Mouse (Mus musculus): Measurements from ENCODE around the gene Nelfcd. TPM values are rescaled to one million over a fixed set of nuclear protein-coding genes. Genes with fewer than 3 reads are reported as not detected.

Nelfcd gene
- polyA plus RNA-seq (2017; shearing (Covaris generic)), result 100 to 1,000 TPM in 1 of 2 experiments, 10 to 100 TPM in 1; 53.4 to 105 TPM

DNA sequence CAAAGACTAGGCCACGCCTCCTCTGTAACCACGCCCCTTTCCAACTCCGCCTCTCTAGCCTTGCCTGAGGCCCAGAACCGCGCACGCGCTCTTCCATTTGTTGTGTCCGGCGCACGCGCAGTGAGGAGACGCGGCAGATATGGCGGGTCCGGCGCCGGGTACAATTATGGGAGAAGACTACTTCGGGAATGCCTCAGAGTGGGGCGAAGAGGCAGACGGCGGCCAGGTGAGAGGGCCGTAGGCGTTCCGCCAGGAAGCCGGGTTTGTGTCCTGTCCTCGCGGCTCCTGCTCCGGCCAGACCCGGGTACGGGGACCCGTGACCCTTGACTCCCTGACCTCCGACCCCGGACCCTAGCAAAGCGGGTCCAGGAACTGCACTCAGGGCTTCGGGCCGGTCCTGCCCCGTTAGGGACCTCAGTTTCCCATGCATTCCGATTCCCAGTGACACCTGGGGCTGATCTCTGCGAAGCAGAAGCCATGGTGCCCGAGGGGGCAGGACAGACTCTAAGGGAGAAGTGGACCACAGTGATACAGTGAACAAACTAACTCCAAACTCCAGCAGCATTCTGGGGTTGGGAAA lies at the start of gene Nelfcd:
TSS of gene Nelfcd (plus strand) at position 74 of the 580 bp plus-strand sequence.
- peak; percentile 100 for ATAC-seq

DNA sequence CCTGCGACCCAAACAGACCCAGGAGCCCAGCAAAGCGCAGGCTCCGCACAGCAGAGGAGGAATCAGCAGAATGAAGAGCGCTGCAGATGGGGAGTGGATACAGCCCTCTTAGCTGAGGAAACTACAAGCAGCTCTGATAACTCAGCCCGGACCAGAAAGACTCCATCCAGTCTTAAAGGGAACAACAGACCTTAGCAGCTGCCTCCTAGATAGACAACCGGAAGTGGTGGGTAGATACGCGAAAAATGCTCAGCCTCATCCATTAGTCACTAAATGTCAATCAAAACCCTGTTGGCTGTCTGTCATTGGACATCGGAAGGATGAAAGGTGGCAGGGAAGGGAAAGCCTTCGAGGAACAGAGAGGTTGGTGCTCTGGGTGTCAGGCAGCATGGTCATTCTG lies 49.0 kb upstream of the Nelfcd start:
- no peak for ATAC-seq

DNA sequence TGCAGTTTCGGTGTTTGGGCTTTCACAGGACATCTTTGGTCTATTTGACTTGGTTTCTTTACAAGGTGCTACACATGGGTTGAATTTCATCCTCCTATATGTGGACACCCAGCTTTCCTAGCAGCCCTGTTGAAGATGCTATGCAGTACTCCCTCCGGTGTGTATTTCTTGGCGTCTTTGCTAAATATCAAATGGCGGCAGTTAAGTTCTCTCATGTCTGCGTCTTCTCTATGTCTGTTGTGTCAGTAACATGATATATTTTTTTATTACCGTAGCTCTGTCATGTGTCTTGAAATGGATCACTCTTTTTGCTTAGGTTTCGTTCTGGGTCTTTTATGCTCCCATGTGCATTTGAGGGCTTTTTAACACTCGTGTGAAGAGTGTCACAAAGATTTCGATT lies 34.6 kb upstream of the Nelfcd start:
- no peak for ATAC-seq

DNA sequence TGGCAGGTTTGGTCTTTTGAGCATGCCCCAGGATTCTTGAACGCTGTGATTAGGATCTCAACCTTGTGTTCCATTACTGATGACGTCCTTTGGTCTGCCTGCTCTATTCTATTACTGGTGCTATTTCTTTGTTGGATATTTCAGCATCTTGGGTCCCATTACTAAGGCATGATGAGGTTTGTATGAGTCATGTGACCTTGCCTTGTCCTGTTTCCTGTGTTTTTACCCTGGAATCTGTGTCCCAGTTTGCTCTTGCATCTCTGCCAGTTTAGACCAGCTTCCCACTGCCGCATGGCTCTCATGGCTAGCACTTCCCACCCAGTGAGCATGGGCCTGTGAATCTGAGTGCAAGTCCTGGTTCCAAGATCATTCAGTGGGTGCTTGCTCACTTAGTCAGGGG lies 23.7 kb upstream of the Nelfcd start:
- ATAC-seq, result no peak

DNA sequence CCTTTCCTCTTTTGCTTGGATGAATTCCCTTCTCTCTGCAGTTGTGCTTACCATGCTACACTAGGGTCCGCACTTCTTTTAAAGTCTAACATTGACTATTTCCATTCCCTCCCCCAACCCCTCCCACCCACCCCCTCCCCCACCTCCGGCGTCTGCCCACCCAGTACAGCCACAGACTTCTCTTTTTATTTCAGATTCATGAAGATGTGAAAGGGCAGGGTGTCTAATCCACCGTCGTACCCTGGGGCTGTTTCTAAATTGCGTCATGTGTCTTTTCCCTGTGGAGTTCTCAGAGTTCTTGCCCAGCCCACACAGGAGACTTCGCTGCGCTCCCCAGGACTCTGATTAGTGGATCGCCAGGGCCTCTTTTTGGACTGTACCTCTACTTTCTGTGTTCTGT lies 23.1 kb upstream of the Nelfcd start:
- no peak for ATAC-seq

DNA sequence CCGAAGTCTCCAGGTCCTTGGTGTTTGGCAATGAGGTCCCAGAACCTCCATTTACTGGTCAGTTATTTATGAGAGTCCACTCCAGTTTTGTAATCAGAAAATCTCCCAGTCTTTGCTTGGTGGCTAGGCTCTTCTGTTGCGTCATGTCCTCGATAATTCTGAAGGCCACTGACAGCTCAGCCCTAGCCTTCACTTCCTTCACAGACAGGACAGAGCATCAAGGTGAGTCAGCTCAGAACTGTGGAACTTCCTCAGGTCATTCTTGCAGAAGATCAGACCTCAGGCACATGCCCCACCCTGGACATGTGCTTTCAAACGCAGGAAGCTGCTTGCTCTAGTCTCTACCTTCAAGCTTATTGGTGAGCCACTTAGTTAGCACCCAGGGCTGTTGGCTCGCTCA lies 22.2 kb upstream of the Nelfcd start:
- ATAC-seq, result no peak

DNA sequence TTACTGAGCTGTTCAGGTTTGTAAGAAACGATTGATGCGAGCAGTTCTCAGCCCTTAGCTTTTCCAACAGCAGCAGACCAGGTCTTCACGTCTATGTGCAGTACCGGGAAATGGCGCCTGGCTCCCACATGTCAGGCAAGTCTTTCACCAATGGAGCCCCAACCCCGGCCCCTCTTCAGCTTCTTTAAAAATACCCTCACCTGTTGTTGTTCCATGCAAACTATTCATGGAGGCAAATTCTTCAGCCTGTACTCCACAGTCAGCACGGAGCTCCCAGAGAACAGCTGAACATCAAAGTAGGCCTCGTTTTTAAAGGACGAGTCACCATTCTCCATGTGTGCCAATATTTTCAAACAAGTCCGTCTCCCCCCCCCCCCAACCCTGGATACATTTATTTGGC lies 19.0 kb upstream of the Nelfcd start:
- no peak for ATAC-seq

DNA sequence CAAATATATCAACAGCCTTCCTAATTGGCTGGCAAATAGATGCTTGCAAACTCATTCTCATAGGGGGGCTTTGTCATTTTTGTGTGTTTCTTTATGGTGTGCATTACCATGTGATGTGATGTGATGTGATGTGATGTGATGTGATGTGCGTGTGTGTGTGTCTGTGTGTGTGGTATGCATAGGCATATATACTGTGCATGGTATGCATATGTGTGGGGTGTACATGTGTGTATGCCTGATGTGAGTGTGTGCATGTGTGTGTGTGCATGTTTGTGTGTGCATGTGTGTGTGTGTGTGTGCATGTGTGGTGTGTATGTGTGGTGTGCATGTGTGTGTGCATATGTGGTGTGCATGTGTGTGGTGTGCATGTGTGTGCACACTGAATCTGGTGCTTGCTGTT lies 18.5 kb upstream of the Nelfcd start:
- no peak for ATAC-seq

DNA sequence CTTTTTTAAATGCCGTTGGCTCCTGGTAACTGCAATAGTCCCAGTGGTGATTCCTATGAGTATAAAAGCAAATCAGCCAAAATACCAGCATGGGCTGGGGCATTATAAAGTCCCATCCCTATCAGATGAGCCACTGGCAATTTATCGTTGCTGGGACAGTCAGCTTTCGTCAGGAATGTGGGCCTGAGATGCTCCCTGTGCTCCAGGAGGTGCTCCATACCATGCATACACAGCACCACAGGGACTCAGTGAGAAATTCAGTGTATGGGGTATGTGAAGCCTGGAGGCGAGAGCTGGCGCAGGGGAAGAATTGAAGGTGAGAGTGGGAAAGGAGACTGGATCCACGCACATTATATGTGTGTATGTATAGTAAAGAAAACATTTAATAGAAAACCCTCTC lies 17.7 kb upstream of the Nelfcd start:
- no peak for ATAC-seq

DNA sequence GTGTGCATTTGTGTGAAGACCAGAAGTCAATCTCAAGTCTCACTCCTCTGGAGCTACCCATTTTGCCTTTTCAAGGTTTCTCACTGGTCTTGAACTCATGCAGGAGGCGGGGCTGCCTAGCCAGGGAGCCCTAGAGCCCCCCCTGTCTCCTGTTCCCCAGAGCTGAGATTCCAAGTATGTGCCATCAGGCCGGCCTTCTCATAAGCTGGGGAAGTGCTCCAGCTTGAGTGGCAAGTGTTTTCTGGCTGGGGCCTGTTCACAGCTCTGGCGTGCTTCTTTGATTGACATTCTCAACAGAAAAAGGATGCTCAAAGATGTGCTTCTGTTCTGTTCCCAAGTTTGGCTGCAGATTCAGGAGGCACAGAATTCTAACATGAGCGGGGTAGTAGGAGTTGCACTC lies 15.2 kb upstream of the Nelfcd start:
- no peak for ATAC-seq

DNA sequence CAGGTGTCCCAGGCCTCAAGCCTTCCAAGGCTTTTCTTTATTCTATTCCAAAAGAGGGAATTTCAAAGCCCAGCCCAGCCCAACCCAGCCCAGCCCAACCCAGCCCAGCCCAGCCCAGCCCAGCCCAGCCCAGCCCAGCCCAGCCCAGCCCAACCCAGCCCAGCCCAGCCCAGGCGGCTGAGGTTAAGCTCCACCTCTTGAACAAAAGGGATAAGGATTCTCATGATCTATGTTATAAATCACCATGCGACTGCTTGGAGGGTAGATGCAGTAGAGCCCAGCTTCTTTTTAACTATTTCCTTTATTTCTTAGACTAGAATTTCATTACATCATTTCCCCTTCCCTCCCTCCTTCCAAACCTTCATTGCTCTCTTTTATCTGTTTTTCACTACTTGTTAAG lies 5.4 kb upstream of the Nelfcd start:
- ATAC-seq, result no peak

DNA sequence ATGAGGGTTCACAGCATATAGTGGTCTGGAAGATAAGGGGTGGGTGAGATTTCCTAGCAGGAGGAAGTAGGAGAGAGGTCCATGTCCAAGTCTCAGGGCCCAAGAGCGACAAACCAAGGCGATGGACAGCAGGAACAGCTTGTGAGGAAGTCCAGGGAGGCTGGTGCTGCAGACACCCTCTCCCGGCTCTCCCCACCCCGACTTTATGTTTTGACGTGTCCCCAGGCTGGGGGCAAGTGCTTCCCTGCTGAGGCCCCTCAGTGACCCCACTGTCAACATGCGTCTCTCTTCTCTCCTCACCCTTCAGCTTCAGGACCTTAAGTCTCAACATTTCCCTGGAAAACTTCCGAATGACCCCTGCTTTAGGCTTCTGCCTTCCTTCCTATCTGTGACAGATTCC lies 2.5 kb upstream of the Nelfcd start:
- ATAC-seq, result no peak

DNA sequence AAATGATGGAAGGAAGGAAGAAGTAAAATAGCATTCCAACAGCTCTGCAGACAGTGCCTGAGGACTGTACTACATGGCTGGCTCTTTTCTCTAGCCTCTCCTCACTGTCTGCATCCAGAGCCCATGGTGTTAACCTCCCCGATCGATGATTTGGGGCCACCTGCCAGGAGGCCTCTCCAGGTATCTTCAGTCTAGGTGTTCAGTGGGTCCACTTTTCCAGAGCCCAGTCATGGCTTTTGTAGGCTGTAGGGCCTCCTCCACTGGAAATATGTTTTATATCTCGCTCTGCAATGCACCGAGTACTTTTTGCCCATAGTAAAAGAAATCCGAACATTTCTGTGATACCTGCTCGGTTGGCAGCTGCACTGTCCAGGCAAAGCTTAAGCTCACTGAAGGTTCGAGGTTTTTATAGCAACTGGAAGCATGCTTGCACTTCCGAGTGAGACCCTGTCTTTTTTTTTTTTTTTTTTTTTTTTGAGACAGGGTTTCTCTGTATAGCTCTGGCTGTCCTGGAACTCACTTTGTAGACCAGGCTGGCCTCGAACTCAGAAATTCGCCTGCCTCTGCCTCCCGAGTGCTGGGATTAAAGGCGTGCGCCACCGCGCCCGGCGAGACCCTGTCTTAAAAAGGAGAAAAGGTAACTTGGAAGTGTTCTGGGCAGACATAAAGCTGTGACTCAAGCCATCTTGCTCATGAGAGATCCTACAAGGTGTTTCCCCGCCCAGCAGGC lies 438 bp upstream of the Nelfcd start:
- no peak for ATAC-seq

DNA sequence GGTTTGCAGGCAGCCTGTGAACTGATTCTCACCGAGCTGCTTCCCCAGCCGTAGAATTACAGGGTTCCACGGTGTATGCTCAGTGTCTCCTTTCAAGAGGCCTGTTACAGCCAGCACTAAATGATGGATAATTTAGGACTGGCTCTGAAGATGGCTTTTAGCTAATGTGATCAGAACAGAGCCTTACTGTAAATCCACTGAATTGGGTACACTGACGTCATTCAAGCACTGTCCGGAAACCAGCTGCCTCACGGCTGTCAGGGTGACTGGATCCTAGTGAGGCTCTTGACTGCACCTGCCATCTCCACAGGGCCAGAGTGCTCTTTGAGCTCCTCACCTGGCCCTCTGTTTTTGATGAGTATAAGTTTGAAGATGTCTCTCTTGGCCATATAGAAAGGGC lies 5.5 kb downstream of the Nelfcd start:
- ATAC-seq, result no peak

DNA sequence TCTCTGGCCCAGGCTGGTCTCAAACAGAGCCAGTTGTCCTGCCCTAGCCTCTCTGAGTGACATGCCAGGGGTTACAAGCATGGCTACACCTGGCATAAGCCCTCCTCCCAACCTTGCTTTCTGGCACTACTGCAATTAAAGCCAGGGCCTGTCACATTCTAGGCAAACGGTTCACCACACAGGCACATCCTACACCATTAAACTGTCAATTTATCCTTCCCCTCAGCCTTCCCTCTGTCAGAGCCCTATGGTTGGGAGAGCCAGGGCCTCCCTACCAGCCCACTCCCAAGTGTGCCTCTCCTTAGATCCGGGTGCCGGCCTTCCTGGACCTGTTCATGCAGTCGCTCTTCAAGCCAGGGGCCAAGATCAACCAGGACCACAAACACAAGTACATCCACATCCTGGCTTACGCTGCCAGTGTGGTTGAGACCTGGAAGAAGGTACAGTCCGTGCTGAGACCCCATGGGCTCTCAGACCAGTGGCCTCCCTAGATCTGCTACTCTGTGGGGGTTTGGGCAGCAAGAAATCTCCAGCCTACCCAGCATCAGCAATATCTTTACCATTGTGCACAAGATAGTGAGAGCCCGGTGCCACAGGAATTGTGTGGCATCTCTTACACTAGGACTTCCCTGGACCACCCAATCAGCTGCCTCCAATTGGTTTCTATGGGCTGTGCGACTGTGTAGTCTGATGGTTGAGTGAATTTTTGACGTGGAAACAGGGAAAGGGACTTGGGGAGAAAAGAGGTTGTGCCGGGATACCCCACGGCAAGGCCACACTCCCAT lies 8.9 kb downstream of the Nelfcd start:
- no peak for ATAC-seq

DNA sequence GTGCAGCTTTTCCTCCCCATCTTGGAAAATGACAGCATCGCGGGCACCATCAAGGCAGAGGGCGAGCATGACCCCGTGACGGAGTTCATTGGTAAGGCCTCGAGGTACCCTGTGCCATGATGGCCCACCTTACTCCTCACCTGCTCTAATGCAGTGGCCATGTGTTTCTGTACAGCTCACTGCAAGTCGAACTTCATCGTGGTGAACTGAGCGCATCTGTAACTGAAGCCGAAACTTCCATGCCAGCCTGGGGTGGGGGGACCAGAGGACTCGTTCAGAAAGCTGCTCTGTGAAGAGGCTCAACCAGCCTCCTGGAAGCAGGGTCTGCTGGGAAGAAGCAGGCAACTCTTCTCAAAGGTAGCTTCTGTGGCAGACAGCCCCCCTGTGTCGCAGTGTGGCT lies 11.3 kb downstream of the Nelfcd start:
- no peak for ATAC-seq

DNA sequence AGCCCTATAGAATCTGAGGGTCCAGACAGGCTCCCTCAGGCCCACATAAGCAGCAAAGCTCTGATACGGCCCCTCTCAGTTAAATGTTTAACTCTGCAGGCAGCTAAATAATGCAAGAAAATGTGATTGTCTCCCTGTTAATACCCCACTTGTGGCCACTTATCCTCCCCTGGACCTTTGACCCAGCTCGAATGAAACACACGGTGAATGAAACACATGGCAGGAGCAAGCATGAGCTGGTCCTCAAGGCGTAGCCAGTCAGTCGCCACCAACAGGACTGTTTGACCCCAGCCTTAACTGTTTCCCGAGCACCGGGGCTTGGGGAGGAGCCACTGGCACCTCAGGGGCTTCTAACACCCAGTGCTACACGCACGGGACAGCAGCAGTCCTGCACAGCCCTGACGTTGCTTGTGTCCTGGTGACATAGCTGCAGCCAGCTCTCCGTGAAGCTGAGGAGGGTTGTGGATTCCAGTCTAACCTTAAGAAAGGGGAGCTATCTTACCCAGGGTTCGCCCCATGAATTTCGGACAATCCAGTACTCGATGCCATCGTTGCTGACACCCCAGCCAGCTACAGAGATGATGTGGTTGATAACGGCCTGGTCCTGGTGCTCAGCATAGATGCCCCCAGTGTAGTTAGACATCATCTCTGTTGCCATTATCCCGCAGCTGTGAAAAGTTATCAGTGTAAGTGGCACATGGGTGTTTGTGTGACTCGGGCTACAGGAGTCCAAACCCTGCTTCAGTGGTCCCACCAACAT lies 12.7 kb downstream of the Nelfcd start:
- ATAC-seq, result no peak

DNA sequence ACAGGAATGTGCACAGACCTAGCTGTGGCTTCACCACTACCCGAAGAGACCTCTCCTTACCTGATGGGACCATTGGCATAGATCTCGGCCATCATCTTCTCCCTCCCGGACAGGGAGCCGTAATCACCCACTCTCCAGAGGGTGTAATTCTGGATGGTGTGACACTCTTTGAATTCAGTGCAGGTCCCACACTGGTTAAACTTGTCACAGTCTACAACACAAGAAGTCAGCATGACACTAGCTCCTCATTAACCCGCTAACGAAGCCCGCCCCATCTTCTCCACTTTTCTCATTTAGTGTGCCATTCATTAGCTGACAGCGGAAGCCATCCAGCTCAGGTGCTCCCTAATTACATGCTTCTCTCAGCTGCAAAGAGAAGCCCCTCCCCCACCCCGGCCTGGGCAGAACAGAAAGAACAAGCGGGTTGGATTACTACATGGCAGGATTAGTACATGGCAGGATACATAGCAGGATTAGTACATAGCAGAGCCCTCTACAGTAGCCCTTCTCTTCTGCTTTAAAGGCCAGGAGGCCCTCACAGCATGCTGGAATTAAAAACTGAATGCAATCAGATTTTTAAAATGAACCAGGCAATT lies 13.5 kb downstream of the Nelfcd start:
- no peak for ATAC-seq

DNA sequence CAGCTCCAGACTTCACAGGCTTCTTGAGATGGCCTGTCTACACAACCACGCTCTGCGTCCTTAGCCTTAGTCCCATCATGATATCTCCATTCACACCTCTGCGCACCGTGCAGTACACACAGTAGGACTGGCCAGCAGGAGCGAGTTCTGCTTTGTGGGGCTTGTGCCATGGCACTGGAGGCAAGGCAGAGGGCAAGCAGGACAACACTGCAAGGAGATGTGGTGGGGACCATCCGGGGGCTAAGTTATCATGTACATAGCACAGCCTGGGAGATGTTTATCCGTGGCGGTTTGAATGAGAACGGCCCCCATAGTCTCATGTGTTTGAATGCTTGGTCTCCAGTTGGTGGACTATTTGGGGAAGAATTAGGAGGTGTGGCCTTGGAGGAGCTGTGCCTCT lies 19.3 kb downstream of the Nelfcd start:
- ATAC-seq, result no peak

DNA sequence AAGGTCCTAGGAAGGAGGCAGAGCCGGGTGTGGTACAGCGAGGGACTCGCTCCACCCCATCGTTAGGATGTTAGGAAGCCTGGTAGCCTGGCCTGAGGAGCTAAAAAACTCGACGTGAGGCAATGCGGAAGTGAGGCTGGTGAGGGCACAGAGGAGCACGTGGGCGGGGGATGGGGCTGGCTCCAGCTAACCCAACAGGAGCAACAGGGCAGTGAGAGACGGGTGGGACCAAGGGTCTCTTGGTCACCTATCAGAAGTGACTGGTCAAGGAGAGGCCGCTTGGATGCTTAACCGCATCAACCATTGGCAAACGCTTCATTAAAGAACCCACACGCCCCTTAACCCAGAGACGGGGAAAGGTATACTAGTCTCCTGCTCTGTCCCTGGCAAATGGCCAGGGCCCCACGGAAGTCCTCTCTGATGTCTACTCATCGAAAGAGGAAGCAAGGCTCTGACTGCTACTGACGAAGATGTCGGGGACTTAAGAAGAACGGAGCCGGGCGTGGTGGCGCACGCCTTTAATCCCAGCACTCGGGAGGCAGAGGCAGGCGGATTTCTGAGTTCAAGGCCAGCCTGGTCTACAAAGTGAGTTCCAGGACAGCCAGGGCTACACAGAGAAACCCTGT lies 20.6 kb downstream of the Nelfcd start:
- no peak for ATAC-seq

DNA sequence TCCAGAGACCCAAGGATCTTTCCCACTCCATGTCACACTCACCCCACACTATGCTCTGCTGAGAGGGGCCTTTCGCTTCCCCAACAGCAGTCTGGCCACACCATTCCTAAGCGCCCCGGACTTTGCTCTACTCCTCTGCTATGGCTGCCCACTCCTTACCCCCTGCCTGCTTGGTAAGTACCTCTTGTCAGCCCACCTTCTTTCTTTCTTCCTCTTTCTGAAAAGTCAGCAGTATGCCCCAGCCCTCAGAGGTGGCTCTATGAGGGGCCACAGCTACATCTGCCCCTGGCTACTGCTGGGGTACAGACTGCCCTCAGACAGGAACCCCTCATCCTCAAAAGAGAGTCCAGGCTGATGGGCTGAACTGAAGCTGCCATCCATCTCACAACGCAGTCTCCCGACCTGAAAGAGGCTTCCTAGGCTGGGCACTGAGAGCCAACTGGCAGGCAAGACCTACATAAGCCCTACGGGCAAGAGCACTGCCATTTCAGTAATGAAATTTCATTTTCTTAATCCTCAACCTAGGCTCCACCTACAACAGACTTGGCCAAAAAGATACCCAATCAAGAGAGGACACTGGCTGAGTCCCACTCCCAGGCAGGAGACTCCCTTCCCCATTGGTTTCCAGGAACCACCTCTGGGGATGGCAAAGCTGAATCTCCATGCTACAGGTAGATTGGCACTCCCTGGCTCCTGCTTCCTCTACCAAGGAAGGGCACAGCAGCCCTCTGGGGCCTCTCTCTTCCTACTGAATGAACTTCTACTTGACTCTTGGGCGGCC lies 21.5 kb downstream of the Nelfcd start:
- ATAC-seq, result no peak

DNA sequence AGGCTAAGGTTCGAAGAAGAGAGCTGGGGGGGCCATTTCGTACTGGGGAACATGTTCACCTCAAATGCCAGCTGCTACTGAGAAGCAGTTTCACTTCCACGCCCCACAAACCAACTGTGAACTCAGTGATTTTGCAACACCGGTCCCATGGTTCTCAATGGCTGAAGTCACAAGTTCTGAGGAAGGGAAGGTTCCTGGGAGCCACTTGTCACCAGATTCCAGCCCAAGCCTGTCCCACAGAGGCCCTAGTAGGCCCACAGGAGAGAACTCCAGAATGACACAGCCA lies 22.0 kb downstream of the Nelfcd start:
- no peak for ATAC-seq
